27 mouse cellular contexts compared by ENCODE assay signal in the genomic region with DNA sequence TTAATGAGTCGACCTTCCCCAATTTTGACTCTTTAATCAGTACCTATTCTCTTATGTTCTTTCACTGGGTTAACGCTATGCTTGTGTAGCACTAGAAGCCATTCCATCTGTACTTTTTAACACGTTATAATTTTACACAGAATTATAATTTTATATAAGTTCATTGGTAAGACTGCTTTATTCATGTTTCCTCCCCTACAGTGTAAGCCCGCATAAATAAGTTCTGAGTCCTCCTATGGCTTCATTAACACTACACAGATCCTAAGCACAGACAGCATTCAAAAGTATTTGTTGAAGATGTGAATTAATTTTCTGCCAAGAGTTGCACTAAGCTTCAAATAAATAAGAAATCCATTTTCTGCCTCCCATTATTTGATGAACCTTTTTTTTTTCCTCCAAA.
"Had no signal": no experiment of that assay in that cellular context is flagged by ENCODE, and none has a peak within 500 bp of the region (broad histone marks: within the 10 kb centered on the region; RNA-seq: fewer than 3 reads in every experiment).

No protein-coding gene starts in this region.

- H3K27me3 ChIP-seq: heart, embryonic 13.5 days; heart, embryonic 15.5 days; hindbrain, embryonic 13.5 days; hindbrain, embryonic 15.5 days; kidney, embryonic 15.5 days; limb, embryonic 13.5 days; limb, embryonic 15.5 days; liver, embryonic 12.5 days had no signal

- H3K4me2 ChIP-seq: heart, embryonic 11.5 days; heart, embryonic 13.5 days; heart, embryonic 15.5 days; hindbrain, embryonic 13.5 days; hindbrain, embryonic 15.5 days; kidney, embryonic 15.5 days; limb, embryonic 13.5 days; limb, embryonic 15.5 days; liver, embryonic 12.5 days had no signal

- H3K4me3 ChIP-seq: heart, adult 2 months; heart, embryonic 13.5 days; heart, embryonic 15.5 days; hindbrain, embryonic 13.5 days; hindbrain, embryonic 15.5 days; kidney, embryonic 15.5 days; limb, embryonic 13.5 days; limb, embryonic 15.5 days; liver, embryonic 12.5 days had no signal

- H3K27ac ChIP-seq: heart, adult 2 months; heart, embryonic 13.5 days; heart, embryonic 15.5 days; hindbrain, embryonic 13.5 days; hindbrain, embryonic 15.5 days; hindbrain, postnatal 0 days; kidney, embryonic 15.5 days; kidney, postnatal 0 days; limb, embryonic 13.5 days; limb, embryonic 15.5 days; liver, embryonic 12.5 days; liver, embryonic 14.5 days had no signal

- ATAC-seq: hindbrain, postnatal 0 days; intestine, embryonic 16.5 days; liver, embryonic 12.5 days had no signal

- DNase-seq: gastrocnemius, postnatal 14 days; gastrocnemius, postnatal 36 days; heart, adult 11 months; heart, adult 2 months; heart, postnatal 14 days; heart, postnatal 36 days; kidney, adult 11 months; kidney, adult 2 months; kidney, adult 9 months; kidney, postnatal 14 days; kidney, postnatal 36 days; layer of hippocampus, adult 9-11 months; layer of hippocampus, postnatal 36 days; left cerebral cortex, postnatal 4 days had no signal

- H3K9me3 ChIP-seq: heart, embryonic 13.5 days; heart, embryonic 15.5 days; hindbrain, embryonic 13.5 days; hindbrain, embryonic 15.5 days; kidney, embryonic 15.5 days; limb, embryonic 13.5 days; limb, embryonic 15.5 days; liver, embryonic 12.5 days had no signal

- H3K9ac ChIP-seq: heart, embryonic 13.5 days; heart, embryonic 15.5 days; hindbrain, embryonic 13.5 days; hindbrain, embryonic 15.5 days; kidney, embryonic 15.5 days; limb, embryonic 13.5 days; limb, embryonic 15.5 days; liver, embryonic 12.5 days; liver, embryonic 14.5 days had no signal

- H3K4me1 ChIP-seq: heart, embryonic 13.5 days; heart, embryonic 15.5 days; hindbrain, embryonic 13.5 days; hindbrain, embryonic 15.5 days; kidney, embryonic 15.5 days; limb, embryonic 13.5 days; limb, embryonic 15.5 days; liver, embryonic 12.5 days had no signal

- H3K36me3 ChIP-seq: heart, embryonic 13.5 days; heart, embryonic 15.5 days; hindbrain, embryonic 13.5 days; hindbrain, embryonic 15.5 days; kidney, embryonic 15.5 days; limb, embryonic 13.5 days; limb, embryonic 15.5 days; liver, embryonic 12.5 days had no signal
